28 mouse cellular contexts compared by ENCODE assay signal in genomic region chr4:154625710-154626109, GRCm38 (mm10). TPM values are rescaled to one million over a fixed set of nuclear protein-coding genes. Genes with fewer than 3 reads are reported as not detected.
DNase-seq lines count a peak whose midpoint lies in the region; ATAC-seq lines count a peak whose summit lies in the region.
"Had no signal": no experiment of that assay in that cellular context is flagged by ENCODE, and none has a peak within 500 bp of the region (broad histone marks: within the 10 kb centered on the region; RNA-seq: fewer than 3 reads in every experiment).

No protein-coding gene starts in this region.

- no peak overlapping the region for H3K4me3 ChIP-seq in heart, embryonic 12.5 days
- H3K4me3 ChIP-seq in limb, embryonic 12.5 days (replicated peaks) = no peak overlapping the region
- H3K4me3 ChIP-seq in limb, embryonic 10.5 days = no peak overlapping the region
- no peak overlapping the region for H3K4me3 ChIP-seq in embryonic facial prominence, embryonic 14.5 days (ENCODE audit: low read depth, low read length)
- no peak overlapping the region for H3K4me3 ChIP-seq in forebrain, embryonic 16.5 days (replicated peaks; ENCODE audit: low read length)
- H3K4me3 ChIP-seq: gastrocnemius, adult 2 months; heart, embryonic 15.5 days; hindbrain, embryonic 12.5 days; myocyte; stomach, embryonic 15.5 days had no signal

- DNase-seq in heart, postnatal 4 days = no peak
- DNase-seq in limb, embryonic 10.5 days (ENCODE audit: low spot score) = no peak
- peak; percentile 50 for DNase-seq in embryonic facial prominence, embryonic 14.5 days (ENCODE audit: low spot score)
- DNase-seq in spleen, postnatal 36 days (ENCODE audit: low spot score in 2 of 2) = no peak
- no peak for DNase-seq in embryo, embryonic 10.5 days (ENCODE audit: low spot score)
- DNase-seq: adrenal gland, postnatal 14 days; cerebellum, adult 11 months; cerebellum, postnatal 10 days; gastrocnemius, adult 2 months; kidney, adult 8-10 months; liver; right cerebral cortex, postnatal 25 days; thymus, adult 18-20 months; thymus, postnatal 4 days had no signal

- H3K36me3 ChIP-seq in heart, embryonic 12.5 days = no peaks in the 10 kb centered on the region
- peaks cover 17% of the 10 kb centered on the region; the same call in 1 of the 2 replicates for H3K36me3 ChIP-seq in limb, embryonic 12.5 days
- peaks cover 46% of the 10 kb centered on the region for H3K36me3 ChIP-seq in limb, embryonic 10.5 days
- H3K36me3 ChIP-seq in embryonic facial prominence, embryonic 14.5 days (ENCODE audit: control insufficient read depth, insufficient read depth, low read length) = no peaks in the 10 kb centered on the region
- no peaks in the 10 kb centered on the region for H3K36me3 ChIP-seq in forebrain, embryonic 16.5 days (ENCODE audit: control insufficient read depth, insufficient read depth)
- H3K36me3 ChIP-seq: G1E; heart, embryonic 15.5 days; hindbrain, embryonic 12.5 days; stomach, embryonic 15.5 days had no signal

- no peak for ATAC-seq in heart, embryonic 12.5 days (ENCODE audit: insufficient number of reproducible peaks, low FRiP score)
- no peak for ATAC-seq in limb, embryonic 12.5 days (ENCODE audit: insufficient number of reproducible peaks, insufficient read depth, low FRiP score, low TSS enrichment, low read depth)
- peak; percentile 60; the same call in 1 of the 2 replicates for ATAC-seq in embryonic facial prominence, embryonic 14.5 days (ENCODE audit: low read depth)
- ATAC-seq in forebrain, embryonic 16.5 days = no peak
- ATAC-seq: inflammation-experienced regulatory T-cells, adult 6 months had no signal

- WGBS in heart, embryonic 12.5 days = 61% methylated on average over 14 of the region's 14 CpGs
- 53% methylated on average over 14 of the region's 14 CpGs for WGBS in limb, embryonic 12.5 days
- WGBS in limb, embryonic 10.5 days = 69% methylated on average over 14 of the region's 14 CpGs
- 44% methylated on average over 14 of the region's 14 CpGs for WGBS in embryonic facial prominence, embryonic 14.5 days
- 32% methylated on average over 14 of the region's 14 CpGs for WGBS in forebrain, embryonic 16.5 days

- no peaks in the 10 kb centered on the region for H3K9me3 ChIP-seq in heart, embryonic 12.5 days (replicated peaks)
- no peaks in the 10 kb centered on the region for H3K9me3 ChIP-seq in limb, embryonic 12.5 days
- H3K9me3 ChIP-seq in limb, embryonic 10.5 days (replicated peaks) = no peaks in the 10 kb centered on the region
- H3K9me3 ChIP-seq in embryonic facial prominence, embryonic 14.5 days (ENCODE audit: control insufficient read depth, low read length) = no peaks in the 10 kb centered on the region
- no peaks in the 10 kb centered on the region for H3K9me3 ChIP-seq in forebrain, embryonic 16.5 days (ENCODE audit: control insufficient read depth, low read length)
- H3K9me3 ChIP-seq: heart, embryonic 15.5 days; hindbrain, embryonic 12.5 days; stomach, embryonic 15.5 days had no signal

- H3K9ac ChIP-seq in heart, embryonic 12.5 days = no peak overlapping the region
- H3K9ac ChIP-seq in limb, embryonic 12.5 days (replicated peaks) = no peak overlapping the region; the same call in 1 of the 2 replicates
- H3K9ac ChIP-seq in embryonic facial prominence, embryonic 14.5 days (ENCODE audit: low read depth, low read length) = no peak overlapping the region
- no peak overlapping the region for H3K9ac ChIP-seq in forebrain, embryonic 16.5 days (replicated peaks; ENCODE audit: low read depth, low read length)
- H3K9ac ChIP-seq: heart, embryonic 15.5 days; hindbrain, embryonic 12.5 days; stomach, embryonic 15.5 days had no signal

- H3K4me2 ChIP-seq in heart, embryonic 12.5 days = 0 out of 2 replicates have a peak overlapping the region, but pooled peaks have one; percentile 3
- no peak overlapping the region for H3K4me2 ChIP-seq in limb, embryonic 12.5 days
- no peak overlapping the region for H3K4me2 ChIP-seq in embryonic facial prominence, embryonic 14.5 days (ENCODE audit: low read depth, low read length)
- H3K4me2 ChIP-seq in forebrain, embryonic 16.5 days (ENCODE audit: low read length) = no peak overlapping the region
- H3K4me2 ChIP-seq: heart, embryonic 15.5 days; hindbrain, embryonic 12.5 days; stomach, embryonic 15.5 days had no signal

- peaks cover 86% of the 10 kb centered on the region for H3K4me1 ChIP-seq in heart, embryonic 12.5 days (replicated peaks)
- peaks cover 99% of the 10 kb centered on the region for H3K4me1 ChIP-seq in limb, embryonic 12.5 days (replicated peaks)
- H3K4me1 ChIP-seq in limb, embryonic 10.5 days = peaks cover 94% of the 10 kb centered on the region
- 0 out of 2 replicates have a peak, but pooled peaks cover 4% of the 10 kb centered on the region for H3K4me1 ChIP-seq in embryonic facial prominence, embryonic 14.5 days (ENCODE audit: control insufficient read depth, insufficient read depth, low read length)
- H3K4me1 ChIP-seq in forebrain, embryonic 16.5 days (replicated peaks; ENCODE audit: control insufficient read depth, insufficient read depth, low read length) = peaks cover 44% of the 10 kb centered on the region

- H3K27me3 ChIP-seq in heart, embryonic 12.5 days (replicated peaks) = peaks cover 21% of the 10 kb centered on the region; the same call in 1 of the 2 replicates
- H3K27me3 ChIP-seq in limb, embryonic 12.5 days = no peaks in the 10 kb centered on the region; the same call in 1 of the 2 replicates
- H3K27me3 ChIP-seq in limb, embryonic 10.5 days (ENCODE audit: low read depth, poor library complexity, severe bottlenecking) = peaks cover 18% of the 10 kb centered on the region; the same call in 1 of the 2 replicates
- peaks cover 9% of the 10 kb centered on the region; the same call in 1 of the 2 replicates for H3K27me3 ChIP-seq in embryonic facial prominence, embryonic 14.5 days (replicated peaks; ENCODE audit: control insufficient read depth, insufficient read depth, low read length)
- H3K27me3 ChIP-seq in forebrain, embryonic 16.5 days (replicated peaks; ENCODE audit: control insufficient read depth, insufficient read depth, low read length) = no peaks in the 10 kb centered on the region

- peak overlapping the region; percentile 30; the same call in 1 of the 2 replicates for H3K27ac ChIP-seq in heart, embryonic 12.5 days (ENCODE audit: poor library complexity, severe bottlenecking)
- H3K27ac ChIP-seq in limb, embryonic 12.5 days = peak overlapping the region; percentile 9; the same call in 1 of the 2 replicates
- H3K27ac ChIP-seq in limb, embryonic 10.5 days = no peak overlapping the region; the same call in 1 of the 2 replicates
- no peak overlapping the region for H3K27ac ChIP-seq in embryonic facial prominence, embryonic 14.5 days (replicated peaks; ENCODE audit: low read depth, low read length)
- H3K27ac ChIP-seq in forebrain, embryonic 16.5 days (ENCODE audit: low read length) = 0 out of 2 replicates have a peak overlapping the region, but pooled peaks have one; percentile 6
- H3K27ac ChIP-seq: gastrocnemius, adult 2 months; hindbrain, embryonic 12.5 days; stomach, embryonic 15.5 days had no signal

RNA-seq across cellular contexts. Expression of gene Prdm16, which starts 11.0 kb away (rescaled TPM):
- polyA plus RNA-seq in heart, embryonic 12.5 days (2016; fragmentation: Nextera tagmentation; extraction: Ambion mirVana) = 21.8 and 23.0 TPM in 2 replicates
- 10 to 100 TPM; 25.5 to 26.8 TPM for total RNA-seq in heart, postnatal 4 days (2021)
- 97.9 and 115 TPM in 2 replicates for polyA plus RNA-seq in limb, embryonic 12.5 days (2016; fragmentation: Nextera tagmentation; extraction: Ambion mirVana)
- polyA plus RNA-seq in limb, embryonic 10.5 days (2016; fragmentation: Nextera tagmentation; extraction: Ambion mirVana) = 67.4 and 93.9 TPM in 2 replicates
- polyA plus RNA-seq in embryonic facial prominence, embryonic 14.5 days (2014; fragmentation: Nextera tagmentation; extraction: Ambion mirVana) = 12.7 and 17.2 TPM in 2 replicates
- polyA plus RNA-seq in forebrain, embryonic 16.5 days (2015; fragmentation: Nextera tagmentation; extraction: Ambion mirVana) = 29.8 and 35.0 TPM in 2 replicates
- polyA plus RNA-seq: G1E, myocyte had no signal

RNA-seq across cellular contexts. Expression of gene Actrt2, which starts 42.0 kb away (rescaled TPM):
- polyA plus RNA-seq in heart, embryonic 12.5 days (2016; fragmentation: Nextera tagmentation; extraction: Ambion mirVana) = not detected in 2 replicates
- not detected for total RNA-seq in heart, postnatal 4 days (2021)
- polyA plus RNA-seq in limb, embryonic 12.5 days (2016; fragmentation: Nextera tagmentation; extraction: Ambion mirVana) = not detected in 2 replicates
- not detected in 2 replicates for polyA plus RNA-seq in limb, embryonic 10.5 days (2016; fragmentation: Nextera tagmentation; extraction: Ambion mirVana)
- not detected in 2 replicates for polyA plus RNA-seq in embryonic facial prominence, embryonic 14.5 days (2014; fragmentation: Nextera tagmentation; extraction: Ambion mirVana)
- polyA plus RNA-seq in forebrain, embryonic 16.5 days (2015; fragmentation: Nextera tagmentation; extraction: Ambion mirVana) = not detected in 2 replicates
- total RNA-seq: adrenal gland, postnatal 14 days; G1E; gastrocnemius, adult 2 months; layer of hippocampus, postnatal 10 days; left cerebral cortex, postnatal 10 days; megakaryocyte-erythroid progenitor cell, adult 5-6 weeks had no signal
- polyA plus RNA-seq: G1E; heart, embryonic 15.5 days; hindbrain, embryonic 12.5 days; inflammation-experienced regulatory T-cells, adult 6 months; liver, embryonic 16.5 days; myocyte; spleen, adult 2 months; stomach, embryonic 15.5 days had no signal

Comparison
In these comparisons a context has a peak if more than half of its experiments do, and no peak if none do; other contexts are left out.
1. H3K27ac ChIP-seq: peak in heart, embryonic 12.5 days (single experiment), limb, embryonic 12.5 days (single experiment) and forebrain, embryonic 16.5 days (single experiment); none in limb, embryonic 10.5 days (single experiment) and embryonic facial prominence, embryonic 14.5 days (single experiment).